Mouse (Mus musculus): ENCODE measurements around the gene Phtf1. TPM values are rescaled to one million over a fixed set of nuclear protein-coding genes. Genes with fewer than 3 reads are reported as not detected.
A peak's percentile ranks its signal among the peaks of the same experiment; 100 is the strongest.

Phtf1 gene
- 30.9 and 35.3 TPM in 2 replicates for polyA plus RNA-seq (2014; fragmentation: Nextera tagmentation; extraction: Ambion mirVana)

DNA sequence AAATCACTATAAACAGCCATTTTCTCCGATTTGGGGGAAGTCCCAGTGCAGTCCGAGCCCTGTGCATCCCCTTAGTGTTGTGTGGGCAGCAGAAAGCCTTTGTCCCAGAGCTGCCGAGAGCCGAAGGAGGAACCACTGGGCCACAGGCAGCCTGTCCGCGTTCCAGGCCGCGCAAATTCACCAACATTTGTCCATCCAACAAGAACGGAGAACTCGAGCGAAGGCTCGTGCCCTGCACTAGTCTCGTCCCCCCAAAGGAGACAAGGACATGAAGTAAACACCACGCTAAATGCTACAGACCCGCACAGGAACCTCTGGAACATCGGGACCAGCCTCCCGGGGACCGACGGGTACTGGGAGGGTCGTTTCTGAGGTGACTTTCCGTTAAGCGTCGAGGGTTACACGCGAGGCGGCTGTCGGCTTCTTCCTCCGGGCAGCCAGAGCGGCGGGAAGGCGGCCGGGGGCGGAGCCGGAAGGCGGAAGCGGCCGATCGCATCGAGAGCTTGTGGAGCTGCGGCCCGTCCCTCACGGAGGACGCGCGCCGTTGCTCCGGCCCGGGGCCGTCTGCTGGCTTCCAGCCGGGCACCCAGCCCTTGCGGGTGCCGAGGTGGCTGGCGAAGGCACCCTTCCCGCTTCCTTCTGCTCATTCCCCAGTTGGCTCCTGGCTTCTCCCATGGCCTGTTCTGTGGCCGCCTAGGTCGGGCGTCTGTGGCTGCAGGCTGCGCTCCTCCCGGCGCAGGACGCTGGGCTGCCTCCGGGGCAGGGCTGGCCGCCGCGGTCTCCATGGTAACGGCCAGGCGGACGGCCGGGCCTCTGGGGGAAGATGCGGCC is at the start of gene Phtf1:
Gene Phtf1, plus strand, starts transcription at position 250 of the 831 bp plus-strand sequence.
- WGBS = under 1% methylated on average over 64 of the region's 70 CpGs
- peak; percentile 96 for ATAC-seq
- peaks cover 7% of the 10 kb centered on the region for H3K4me1 ChIP-seq (ENCODE audit: control insufficient read depth, insufficient read depth, low read length)
- peak within 1 kb of the TSS; percentile 96 for H3K9ac ChIP-seq (ENCODE audit: low read length)
- H3K4me3 ChIP-seq (ENCODE audit: low read depth, low read length) = peak within 1 kb of the TSS; percentile 91
- peak within 1 kb of the TSS; percentile 97 for H3K27ac ChIP-seq (ENCODE audit: low read depth, low read length)
- H3K9me3 ChIP-seq (replicated peaks; ENCODE audit: control insufficient read depth, low read length) = no peaks in the 10 kb centered on the region
- H3K27me3 ChIP-seq (replicated peaks; ENCODE audit: control insufficient read depth, insufficient read depth, low read length) = no peaks in the 10 kb centered on the region
- peak; percentile 90 for DNase-seq (ENCODE audit: low spot score)
- peak within 1 kb of the TSS; percentile 82 for H3K4me2 ChIP-seq (ENCODE audit: low read length)
- peaks cover 15% of the 10 kb centered on the region for H3K36me3 ChIP-seq (ENCODE audit: control insufficient read depth, insufficient read depth, low read length)

DNA sequence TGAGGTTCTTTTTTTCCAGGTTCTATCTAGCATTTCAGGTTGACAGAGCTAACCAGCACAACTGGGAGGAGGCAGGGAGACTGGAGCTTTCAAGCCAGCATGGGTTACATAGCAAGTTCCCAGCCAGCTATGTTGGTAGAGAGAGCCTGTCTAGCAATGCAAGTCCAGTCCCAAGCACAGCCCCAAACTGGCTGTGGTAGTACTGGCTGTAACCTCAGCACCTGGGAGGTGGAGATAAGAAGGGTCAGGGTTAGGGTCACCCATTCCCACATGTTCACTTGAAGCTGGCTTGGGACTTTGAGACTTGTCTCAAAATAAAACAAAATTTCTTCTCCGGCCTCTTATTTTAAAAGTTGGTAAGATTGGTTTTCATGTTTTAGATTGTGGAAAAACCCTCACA is 47.8 kb upstream of the Phtf1 start:
- no peak for DNase-seq (ENCODE audit: low spot score)
- H3K36me3 ChIP-seq (ENCODE audit: control insufficient read depth, insufficient read depth, low read length) = no peaks in the 10 kb centered on the region
- H3K4me3 ChIP-seq (ENCODE audit: low read depth, low read length) = no peak overlapping the region
- no peak overlapping the region for H3K9ac ChIP-seq (ENCODE audit: low read length)
- H3K4me1 ChIP-seq (ENCODE audit: control insufficient read depth, insufficient read depth, low read length) = peaks cover 17% of the 10 kb centered on the region
- H3K27ac ChIP-seq (ENCODE audit: low read depth, low read length) = no peak overlapping the region
- no peaks in the 10 kb centered on the region for H3K27me3 ChIP-seq (replicated peaks; ENCODE audit: control insufficient read depth, insufficient read depth, low read length)
- no peak for ATAC-seq
- WGBS = 100% methylated on average over 1 of the region's 1 CpGs
- no peak overlapping the region for H3K4me2 ChIP-seq (ENCODE audit: low read length)
- no peaks in the 10 kb centered on the region for H3K9me3 ChIP-seq (replicated peaks; ENCODE audit: control insufficient read depth, low read length)

DNA sequence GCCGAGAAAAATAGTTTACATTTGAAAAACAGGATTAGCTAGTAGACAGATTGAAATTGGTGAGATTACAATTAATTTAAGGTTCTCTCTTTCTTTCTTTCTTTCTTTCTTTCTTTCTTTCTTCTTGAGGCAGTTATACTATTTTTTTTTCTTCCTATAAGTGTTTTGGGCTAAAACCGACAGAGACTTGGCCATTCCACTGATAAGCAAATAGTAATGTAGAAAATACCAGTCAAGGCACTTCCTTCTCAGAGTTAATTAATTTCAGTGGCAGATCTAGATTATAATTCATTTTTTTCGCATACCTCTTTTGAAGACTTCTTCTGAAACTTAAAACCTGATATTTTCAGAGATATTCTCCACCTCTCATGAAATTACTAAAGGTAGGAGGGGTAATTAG is 42.6 kb upstream of the Phtf1 start:
- Histone ChIP-seq H3K27me3 (replicated peaks; ENCODE audit: control insufficient read depth, insufficient read depth, low read length) (no peaks in the 10 kb centered on the region), H3K4me3 (ENCODE audit: low read depth, low read length) (no peak overlapping the region), H3K27ac (ENCODE audit: low read depth, low read length) (no peak overlapping the region), H3K36me3 (ENCODE audit: control insufficient read depth, insufficient read depth, low read length) (peaks cover 8% of the 10 kb centered on the region; the same call in 1 of the 2 replicates), H3K9ac (ENCODE audit: low read length) (no peak overlapping the region), H3K9me3 (replicated peaks; ENCODE audit: control insufficient read depth, low read length) (no peaks in the 10 kb centered on the region), H3K4me2 (ENCODE audit: low read length) (no peak overlapping the region), H3K4me1 (ENCODE audit: control insufficient read depth, insufficient read depth, low read length) (peaks cover 8% of the 10 kb centered on the region)
- ATAC-seq (no peak), DNase-seq (ENCODE audit: low spot score) (no peak)
- 44% methylated on average over 3 of the region's 3 CpGs for WGBS

DNA sequence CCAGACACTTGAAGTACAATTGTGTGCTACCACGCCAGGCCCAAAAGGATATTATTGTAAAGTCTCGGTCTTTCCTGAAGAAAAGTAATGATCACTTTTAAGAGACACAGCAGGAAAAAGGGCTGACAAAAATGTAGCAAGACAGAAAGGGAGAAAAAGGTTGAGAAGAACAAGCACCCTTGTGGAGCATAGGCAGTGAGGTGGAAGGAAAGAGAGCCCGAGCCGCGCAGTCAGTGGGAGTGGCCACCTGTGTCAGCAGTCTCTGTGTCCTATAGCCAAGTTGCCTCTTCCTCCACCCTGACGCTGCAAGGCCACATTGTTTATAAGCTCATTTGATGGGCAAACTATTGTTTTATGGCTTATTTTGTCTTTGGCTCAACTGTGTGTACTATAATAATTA is 40.4 kb upstream of the Phtf1 start:
- Histone ChIP-seq H3K4me2 (ENCODE audit: low read length) (no peak overlapping the region), H3K4me3 (ENCODE audit: low read depth, low read length) (no peak overlapping the region), H3K27me3 (replicated peaks; ENCODE audit: control insufficient read depth, insufficient read depth, low read length) (no peaks in the 10 kb centered on the region), H3K9ac (ENCODE audit: low read length) (no peak overlapping the region), H3K36me3 (ENCODE audit: control insufficient read depth, insufficient read depth, low read length) (peaks cover 14% of the 10 kb centered on the region), H3K9me3 (replicated peaks; ENCODE audit: control insufficient read depth, low read length) (no peaks in the 10 kb centered on the region), H3K4me1 (ENCODE audit: control insufficient read depth, insufficient read depth, low read length) (peaks cover 8% of the 10 kb centered on the region), H3K27ac (ENCODE audit: low read depth, low read length) (no peak overlapping the region)
- peak; percentile 12 for DNase-seq (ENCODE audit: low spot score)
- 27% methylated on average over 6 of the region's 6 CpGs for WGBS
- no peak for ATAC-seq

DNA sequence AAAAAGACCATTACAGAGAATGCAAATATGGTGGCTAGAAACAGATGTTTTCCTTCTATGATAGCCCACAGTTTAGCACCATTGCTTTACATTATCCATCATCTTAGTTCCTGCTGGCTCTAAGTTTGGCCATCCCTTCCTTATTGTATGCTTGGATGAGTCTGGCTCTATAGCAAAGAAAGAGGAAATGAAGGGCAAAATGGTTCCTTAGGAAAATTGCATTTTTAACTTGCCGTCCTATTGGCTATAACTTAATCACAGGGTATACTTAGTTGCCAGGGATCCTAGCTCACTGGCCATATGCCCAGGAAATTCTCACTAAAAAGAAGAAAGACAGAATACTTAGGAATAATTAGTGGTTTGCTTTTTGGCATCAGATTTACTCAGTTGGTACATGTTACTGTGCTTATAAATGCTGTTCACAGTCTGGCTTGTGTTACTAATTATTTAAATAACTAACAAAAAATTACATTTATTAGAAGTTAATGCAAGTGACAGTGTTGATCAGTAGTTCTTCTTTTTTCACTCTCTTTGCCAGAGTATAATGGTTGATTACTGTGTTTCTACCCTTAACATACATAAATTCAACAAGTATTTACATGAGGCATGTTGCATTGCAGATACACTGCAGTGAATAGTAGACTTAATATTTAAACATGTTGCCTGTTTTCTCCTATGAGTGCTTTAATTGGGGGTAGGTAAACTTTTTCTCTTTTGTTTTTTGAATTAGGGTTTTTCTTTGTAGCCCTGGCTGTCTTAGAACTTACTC is 22.9 kb upstream of the Phtf1 start:
- Histone ChIP-seq H3K4me3 (ENCODE audit: low read depth, low read length) (no peak overlapping the region), H3K9ac (ENCODE audit: low read length) (no peak overlapping the region), H3K4me2 (ENCODE audit: low read length) (no peak overlapping the region), H3K27ac (ENCODE audit: low read depth, low read length) (0 out of 2 replicates have a peak overlapping the region, but pooled peaks have one; percentile 44), H3K9me3 (replicated peaks; ENCODE audit: control insufficient read depth, low read length) (no peaks in the 10 kb centered on the region), H3K4me1 (ENCODE audit: control insufficient read depth, insufficient read depth, low read length) (peaks cover 6% of the 10 kb centered on the region), H3K27me3 (replicated peaks; ENCODE audit: control insufficient read depth, insufficient read depth, low read length) (no peaks in the 10 kb centered on the region), H3K36me3 (ENCODE audit: control insufficient read depth, insufficient read depth, low read length) (no peaks in the 10 kb centered on the region)
- 9% methylated on average over 1 of the region's 1 CpGs for WGBS
- DNase-seq (ENCODE audit: low spot score) (peak; percentile 96), ATAC-seq (peak; percentile 96)

DNA sequence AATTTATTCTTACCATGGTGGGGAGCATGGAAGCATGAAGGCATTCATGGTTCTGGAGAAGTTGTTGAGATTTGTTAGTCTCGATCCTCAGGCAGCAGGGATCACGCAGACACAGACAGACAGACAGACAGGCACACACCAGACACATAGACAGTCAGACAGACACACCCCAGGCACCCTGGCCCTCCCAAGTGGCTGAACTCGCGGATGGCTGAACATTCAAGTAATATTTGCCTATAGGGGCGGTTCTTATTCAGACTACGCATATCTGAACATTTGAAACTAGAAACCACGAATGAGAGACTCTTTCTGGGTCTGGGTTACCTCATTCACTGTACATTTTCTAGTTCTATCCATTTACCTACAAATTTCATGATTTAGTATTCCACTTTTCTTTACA is 19.2 kb upstream of the Phtf1 start:
- no peaks in the 10 kb centered on the region for H3K9me3 ChIP-seq (replicated peaks; ENCODE audit: control insufficient read depth, low read length)
- no peak for ATAC-seq
- WGBS = 92% methylated on average over 7 of the region's 7 CpGs

DNA sequence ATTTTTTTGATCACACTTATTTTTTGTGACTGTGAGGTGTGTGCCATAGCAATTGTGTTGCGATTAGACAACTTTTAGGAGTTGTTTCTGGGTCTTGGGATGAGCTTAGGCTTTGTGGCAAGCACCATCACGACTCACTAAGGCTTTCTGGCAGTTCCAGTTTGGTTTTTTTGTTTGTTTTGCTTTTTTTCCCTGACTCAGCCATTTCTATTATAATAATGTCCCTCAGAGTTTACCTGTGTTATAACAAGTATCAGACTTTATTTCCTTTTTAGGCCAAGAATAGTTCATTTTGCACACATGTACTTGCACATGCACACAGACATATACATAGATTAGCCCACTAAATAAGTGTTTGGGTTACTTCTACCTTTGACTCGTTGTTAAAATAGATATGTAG is 7.3 kb upstream of the Phtf1 start:
- ATAC-seq (no peak), DNase-seq (ENCODE audit: low spot score) (no peak)
- H3K4me3 ChIP-seq (ENCODE audit: low read depth, low read length) = no peak overlapping the region
- H3K4me1 ChIP-seq (ENCODE audit: control insufficient read depth, insufficient read depth, low read length) = no peaks in the 10 kb centered on the region
- peaks cover 25% of the 10 kb centered on the region for H3K36me3 ChIP-seq (ENCODE audit: control insufficient read depth, insufficient read depth, low read length)
- H3K27ac ChIP-seq (ENCODE audit: low read depth, low read length) = no peak overlapping the region
- no peaks in the 10 kb centered on the region for H3K9me3 ChIP-seq (replicated peaks; ENCODE audit: control insufficient read depth, low read length)
- no peak overlapping the region for H3K4me2 ChIP-seq (ENCODE audit: low read length)
- no peaks in the 10 kb centered on the region for H3K27me3 ChIP-seq (replicated peaks; ENCODE audit: control insufficient read depth, insufficient read depth, low read length)
- no peak overlapping the region for H3K9ac ChIP-seq (ENCODE audit: low read length)
- 92% methylated on average over 3 of the region's 3 CpGs for WGBS

More for the DNA sequence above, 19.2 kb upstream of the Phtf1 start:
- Histone ChIP-seq H3K27ac (ENCODE audit: low read depth, low read length) (no peak overlapping the region), H3K4me1 (ENCODE audit: control insufficient read depth, insufficient read depth, low read length) (peaks cover 6% of the 10 kb centered on the region), H3K9ac (ENCODE audit: low read length) (no peak overlapping the region), H3K4me2 (ENCODE audit: low read length) (no peak overlapping the region), H3K27me3 (replicated peaks; ENCODE audit: control insufficient read depth, insufficient read depth, low read length) (no peaks in the 10 kb centered on the region), H3K4me3 (ENCODE audit: low read depth, low read length) (no peak overlapping the region), H3K36me3 (ENCODE audit: control insufficient read depth, insufficient read depth, low read length) (no peaks in the 10 kb centered on the region)
- no peak for DNase-seq (ENCODE audit: low spot score)

DNA sequence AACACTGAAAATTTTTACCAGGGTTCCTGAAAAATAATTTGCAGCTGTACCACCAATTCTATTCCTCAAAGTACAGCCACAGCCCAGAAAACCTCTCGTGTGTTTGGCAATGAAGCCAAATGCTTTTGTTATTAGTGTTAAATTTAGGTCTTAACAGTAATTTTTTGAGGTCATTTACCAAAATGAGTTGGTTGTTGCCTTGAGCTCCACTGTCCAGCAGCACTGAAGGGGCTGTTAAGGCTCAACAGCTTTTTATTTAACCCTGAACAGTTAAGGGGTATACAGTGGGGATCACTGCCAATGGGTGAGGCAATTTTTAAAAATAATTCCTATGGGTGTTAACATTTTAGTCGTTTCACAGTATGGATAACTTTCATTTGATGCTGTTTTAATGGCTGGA is 679 bp upstream of the Phtf1 start:
- Histone ChIP-seq H3K27me3 (replicated peaks; ENCODE audit: control insufficient read depth, insufficient read depth, low read length) (no peaks in the 10 kb centered on the region), H3K27ac (ENCODE audit: low read depth, low read length) (peak overlapping the region; percentile 97; the same call in 1 of the 2 replicates), H3K4me3 (ENCODE audit: low read depth, low read length) (peak overlapping the region; percentile 91), H3K9ac (ENCODE audit: low read length) (peak overlapping the region; percentile 96), H3K4me1 (ENCODE audit: control insufficient read depth, insufficient read depth, low read length) (peaks cover 7% of the 10 kb centered on the region), H3K4me2 (ENCODE audit: low read length) (peak overlapping the region; percentile 82), H3K36me3 (ENCODE audit: control insufficient read depth, insufficient read depth, low read length) (peaks cover 19% of the 10 kb centered on the region), H3K9me3 (replicated peaks; ENCODE audit: control insufficient read depth, low read length) (no peaks in the 10 kb centered on the region)
- ATAC-seq (no peak), DNase-seq (ENCODE audit: low spot score) (no peak)
- WGBS = 17% methylated on average over 2 of the region's 2 CpGs

Measured in forebrain, embryonic 14.5 days (tissue).